Mouse (Mus musculus) cerebellum, adult 2 months (tissue): Measurements from ENCODE around the gene Etfdh. TPM values are rescaled to one million over a fixed set of nuclear protein-coding genes. Genes with fewer than 3 reads are reported as not detected.
"Not testable (repeated sequence)": the region's sequence is repeated elsewhere in the genome, so short reads cannot be mapped to it uniquely, and the experiment has no call there.

Experiments
- DNase-seq, 2 experiments: peaks; one replicate each; pipeline ENCODE4 v3.0.0; 2021
- H3K27ac ChIP-seq: fragments of 200-500 bp; 2 replicates; pipeline ENCODE4 v1.5.1; 2012; ENCODE audit warnings: low read length, control low read depth, inconsistent platforms; ENCODE audit not compliant: insufficient read depth
- H3K27me3 ChIP-seq: fragments of 200-500 bp; 2 replicates; pipeline ENCODE4 v1.6.1; 2012; ENCODE audit warnings: inconsistent platforms, mild to moderate bottlenecking, low read length, moderate library complexity; ENCODE audit not compliant: control insufficient read depth, insufficient read depth
- H3K4me1 ChIP-seq: fragments of 200-500 bp; 2 replicates; pipeline ENCODE4 v1.6.1; 2011; ENCODE audit warnings: low read length; ENCODE audit not compliant: control insufficient read depth, insufficient read depth
- H3K4me3 ChIP-seq: fragments of 200-500 bp; replicated peaks from 2 replicates; pipeline ENCODE3; 2011; ENCODE audit warnings: mild to moderate bottlenecking, low read depth, low read length, control low read depth; ENCODE audit not compliant: insufficient read depth
- CTCF ChIP-seq: fragments of 200-500 bp; IDR thresholded peaks from 2 replicates; pipeline ENCODE4 v1.5.1; 2011; ENCODE audit warnings: low read depth, mild to moderate bottlenecking, control low read depth, low read length, moderate library complexity, borderline replicate concordance; ENCODE audit not compliant: insufficient read depth
- POLR2A ChIP-seq: fragments of 200-500 bp; IDR thresholded peaks from 2 replicates; pipeline ENCODE4 v1.6.1; 2011; ENCODE audit warnings: low read length, control low read depth, borderline replicate concordance; ENCODE audit not compliant: insufficient read depth
- WGBS: fragments of 180-500 bp; shearing (Covaris S2); methylation state at CpG from one replicate; pipeline ENCODE4 v1.1.7; 2018; 5-methylcytosine and 5-hydroxymethylcytosine counted together
- polyA plus RNA-seq: library from polyadenylated mRNA; depleted of rRNA; stranded (reverse); fragments of >200 nt; gene quantifications from 2 replicates; pipeline ENCODE4 v1.2.3, GENCODE M21; 2012

The Etfdh gene
- polyA plus RNA-seq, 1 experiment = 31.6 TPM

DNA sequence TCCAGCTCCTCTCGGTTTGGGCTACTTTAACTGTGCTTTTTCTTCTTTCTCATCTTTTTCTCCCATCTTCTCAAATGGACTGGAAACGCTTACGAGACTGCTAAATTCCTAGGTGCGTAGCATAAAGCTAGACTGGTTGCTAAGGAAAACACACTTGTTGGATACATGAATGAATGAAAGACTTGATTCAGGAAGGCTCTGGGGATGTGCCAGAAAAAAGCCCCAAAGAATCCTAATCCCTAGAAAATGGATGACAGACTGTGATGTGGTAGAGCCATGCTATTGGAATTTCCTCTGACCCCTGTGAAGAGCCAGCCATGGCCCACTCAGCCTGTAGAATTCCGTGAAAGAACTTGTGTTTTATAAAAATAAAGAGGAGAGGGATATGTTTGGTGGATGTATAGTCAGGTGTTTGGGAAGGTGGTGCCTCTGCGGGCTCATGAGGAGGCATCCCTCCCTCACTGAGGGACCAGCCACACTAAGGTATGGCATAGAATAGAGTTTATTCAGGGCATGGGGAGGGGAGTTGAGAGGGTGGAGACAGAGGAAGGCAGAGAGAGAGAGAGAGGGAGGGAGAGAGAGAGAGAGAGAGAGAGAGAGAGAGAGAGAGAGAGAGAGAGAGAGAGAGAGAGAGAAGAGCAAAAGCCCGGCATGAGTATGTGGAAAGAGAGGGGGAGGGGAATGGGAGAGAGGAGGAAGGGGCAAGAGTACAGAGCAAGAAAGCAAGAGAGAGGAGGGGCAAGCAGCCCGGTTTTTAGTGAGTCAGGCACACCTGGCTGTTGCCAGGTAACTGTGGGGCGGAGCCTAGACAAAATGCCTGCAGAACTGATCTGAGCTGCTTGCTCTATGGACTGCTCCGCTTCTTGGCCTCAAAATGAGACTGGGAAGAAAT is 53.5 kb downstream of the Etfdh start:
- no peak overlapping the region for H3K4me3 ChIP-seq
- H3K27ac ChIP-seq = no peak overlapping the region
- 47% methylated on average over 10 of the region's 10 CpGs for WGBS
- no peaks in the 10 kb centered on the region for H3K27me3 ChIP-seq
- TF ChIP-seq CTCF (no peak), POLR2A (no peak)
- no peak for DNase-seq
- H3K4me1 ChIP-seq = no peaks in the 10 kb centered on the region

DNA sequence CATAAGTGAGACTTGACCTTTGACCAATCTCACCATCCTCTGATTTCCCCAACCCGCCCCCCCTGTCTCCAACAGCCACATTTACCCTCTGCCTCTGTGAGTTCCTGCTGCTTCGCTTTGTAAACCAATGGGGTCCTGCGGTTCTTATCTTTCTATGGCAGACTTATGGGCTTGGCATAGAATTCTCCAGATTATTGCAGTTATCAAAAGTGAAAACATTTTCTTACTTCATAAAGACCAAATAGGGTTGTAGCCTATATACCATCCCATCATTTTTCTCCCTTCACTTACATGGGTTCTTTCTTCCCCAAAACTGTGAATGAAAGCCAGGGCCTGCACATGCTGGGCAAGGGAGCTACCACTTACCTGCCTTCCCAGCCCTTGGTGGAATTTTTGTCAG is 55.0 kb downstream of the Etfdh start:
- Histone ChIP-seq H3K4me1 (no peaks in the 10 kb centered on the region), H3K27me3 (no peaks in the 10 kb centered on the region), H3K4me3 (no peak overlapping the region), H3K27ac (no peak overlapping the region)
- DNase-seq = no peak
- TF ChIP-seq POLR2A (no peak), CTCF (no peak)
- WGBS = 85% methylated on average over 3 of the region's 3 CpGs

DNA sequence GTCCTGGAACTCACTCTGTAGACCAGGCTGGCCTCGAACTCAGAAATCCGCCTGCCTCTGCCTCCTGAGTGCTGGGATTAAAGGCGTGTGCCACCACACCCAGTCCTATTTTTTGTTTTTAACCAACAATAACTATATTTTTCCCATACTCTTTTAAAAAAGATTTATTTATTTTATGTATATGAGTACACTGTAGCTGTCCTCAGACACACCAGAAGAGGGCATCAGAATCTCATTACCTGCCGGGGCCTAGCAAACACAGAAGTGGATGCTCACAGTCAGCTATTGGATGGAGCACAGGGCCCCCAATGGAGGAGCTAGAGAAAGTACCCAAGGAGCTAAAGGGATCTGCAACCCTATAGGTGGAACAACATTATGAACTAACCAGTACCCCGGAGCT is 55.9 kb downstream of the Etfdh start:
- not testable (repeated sequence) for DNase-seq, H3K4me3 ChIP-seq, H3K27me3 ChIP-seq, H3K4me1 ChIP-seq, H3K27ac ChIP-seq
- 92% methylated on average over 5 of the region's 5 CpGs for WGBS

DNA sequence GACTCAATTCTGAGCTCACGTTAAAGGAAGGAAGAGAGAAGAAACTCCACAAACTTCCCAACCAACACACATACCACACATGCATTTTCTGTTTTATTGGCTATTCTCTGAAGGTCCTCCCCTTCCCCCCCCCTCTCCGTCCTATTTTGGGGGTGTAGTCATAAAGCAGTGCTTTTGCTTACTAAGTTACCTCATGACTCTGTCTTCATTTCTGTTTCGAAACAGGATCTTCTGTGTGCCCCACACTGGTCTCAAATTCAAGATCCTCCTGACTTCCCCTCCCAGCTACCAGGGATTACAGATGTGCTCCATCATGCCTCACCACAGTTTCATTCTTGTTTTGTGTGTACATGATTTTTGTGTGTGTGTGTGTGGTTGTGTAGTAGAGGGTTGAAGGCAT is 56.9 kb downstream of the Etfdh start:
- TF ChIP-seq POLR2A = no peak
- no peak for TF ChIP-seq CTCF
- Histone ChIP-seq H3K27ac (no peak overlapping the region), H3K4me3 (no peak overlapping the region), H3K4me1 (no peaks in the 10 kb centered on the region), H3K27me3 (no peaks in the 10 kb centered on the region)
- WGBS = 76% methylated on average over 3 of the region's 3 CpGs
- no peak for DNase-seq

DNA sequence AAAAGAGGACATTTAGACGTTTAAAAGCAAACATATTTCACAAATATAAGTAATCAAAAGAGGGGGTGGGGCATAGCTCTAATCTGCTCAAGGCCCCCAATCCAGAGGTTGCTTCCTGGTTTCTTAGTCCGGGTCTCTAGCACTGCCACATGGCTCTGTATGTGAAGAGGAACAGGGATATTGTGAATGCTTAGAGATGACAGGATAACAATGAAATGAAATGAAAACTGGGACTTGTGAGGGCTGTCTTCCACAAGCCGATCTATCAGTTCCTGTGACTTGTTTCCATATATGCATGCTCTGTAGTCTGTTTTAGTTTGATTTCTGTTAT is 60.0 kb downstream of the Etfdh start:
- no peak for TF ChIP-seq CTCF
- TF ChIP-seq POLR2A = no peak

DNA sequence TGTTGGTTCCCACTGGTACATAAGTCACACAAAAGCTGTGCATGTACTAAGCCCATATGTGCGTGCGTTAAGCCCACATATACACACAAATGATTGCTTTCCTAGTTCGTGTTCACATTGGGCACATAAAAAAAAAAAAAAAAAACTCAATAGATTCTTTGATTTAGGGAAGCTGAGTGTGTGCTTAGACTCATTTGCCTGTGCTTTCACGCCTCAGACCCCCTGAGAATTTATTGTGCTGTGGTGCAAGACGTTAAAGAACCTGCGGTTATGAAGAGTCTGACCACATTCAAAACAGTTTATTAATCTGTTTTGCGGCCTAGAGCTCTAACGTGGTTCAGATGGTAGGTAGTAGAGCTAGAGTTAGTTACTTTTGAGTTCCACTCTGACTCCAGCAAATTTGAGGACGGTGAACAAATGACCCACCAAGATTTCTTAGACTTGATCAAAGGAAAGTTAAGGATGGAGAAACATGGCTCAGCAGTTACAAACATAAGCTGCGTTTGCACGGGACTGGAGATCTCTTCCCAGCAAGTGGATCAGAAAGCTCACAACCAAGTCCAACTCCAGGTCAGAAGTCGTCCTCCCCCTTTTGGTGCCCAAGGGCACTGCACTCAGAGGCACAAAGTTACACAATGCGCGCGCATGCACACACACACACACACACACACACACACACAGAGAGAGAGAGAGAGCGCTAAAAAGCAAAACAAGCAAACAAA is 60.5 kb downstream of the Etfdh start:
- H3K27me3 ChIP-seq = no peaks in the 10 kb centered on the region
- TF ChIP-seq CTCF (no peak), POLR2A (no peak)
- H3K4me3 ChIP-seq = no peak overlapping the region
- H3K27ac ChIP-seq = no peak overlapping the region
- peaks cover 11% of the 10 kb centered on the region; the same call in 1 of the 2 replicates for H3K4me1 ChIP-seq
- no peak for DNase-seq
- WGBS = 83% methylated on average over 16 of the region's 16 CpGs

More for the DNA sequence above, 60.0 kb downstream of the Etfdh start:
- Histone ChIP-seq H3K27me3 (no peaks in the 10 kb centered on the region), H3K4me3 (no peak overlapping the region), H3K27ac (no peak overlapping the region), H3K4me1 (peaks cover 11% of the 10 kb centered on the region; the same call in 1 of the 2 replicates)
- DNase-seq = no peak
- WGBS = 91% methylated on average over 3 of the region's 3 CpGs

DNA sequence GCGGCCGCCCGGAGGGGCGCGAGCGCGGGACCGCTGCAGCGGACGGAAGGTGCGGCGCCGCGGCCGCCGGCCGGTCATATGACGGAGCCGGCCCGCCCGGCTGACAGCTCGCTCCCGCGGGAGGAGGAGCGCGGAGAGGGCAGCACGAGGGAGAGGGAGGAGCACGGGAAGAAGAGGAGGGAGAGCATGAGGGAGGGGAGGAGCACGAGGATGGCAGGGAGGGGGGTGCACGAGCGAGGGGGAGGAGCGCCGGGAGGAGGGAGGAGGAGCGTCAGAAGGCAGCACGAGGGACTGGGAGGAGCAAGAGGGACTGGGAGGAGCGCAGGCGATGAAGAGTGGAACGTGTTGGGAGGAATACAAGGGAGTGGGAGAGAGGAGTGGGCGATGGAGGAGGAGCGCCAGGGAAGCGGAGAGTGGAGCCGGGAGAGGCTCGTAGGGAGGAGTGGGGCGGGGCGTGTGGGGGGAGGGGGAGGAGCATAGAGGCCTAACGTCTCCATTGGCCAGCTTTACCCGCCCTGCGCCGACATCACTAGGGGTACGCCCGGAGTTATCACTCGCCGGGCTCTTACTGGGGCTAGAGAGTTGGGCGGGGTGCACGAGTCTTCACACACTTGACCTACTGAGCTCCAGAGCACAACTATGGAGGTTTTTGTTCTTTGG is 61.5 kb downstream of the Etfdh start, which contains the start of gene Fnip2:
Gene Fnip2, minus strand, starts transcription at position 94 of the 660 bp plus-strand sequence.
- TF ChIP-seq POLR2A (peak; percentile 63), CTCF (no peak)
- WGBS = under 1% methylated on average over 54 of the region's 55 CpGs
- peak within 1 kb of the TSS; percentile 62 for H3K27ac ChIP-seq
- H3K27me3 ChIP-seq = no peaks in the 10 kb centered on the region
- H3K4me3 ChIP-seq = peak within 1 kb of the TSS; percentile 90
- H3K4me1 ChIP-seq = peaks cover 11% of the 10 kb centered on the region; the same call in 1 of the 2 replicates
- DNase-seq = peak; percentile 93 to 94
